Mouse (Mus musculus) lung, postnatal 0 days (tissue): ENCODE measurements around the gene Rnf123. TPM values are rescaled to one million over a fixed set of nuclear protein-coding genes. Genes with fewer than 3 reads are reported as not detected.
A peak's percentile ranks its signal among the peaks of the same experiment; 100 is the strongest.
"Not testable (repeated sequence)": the region's sequence is repeated elsewhere in the genome, so short reads cannot be mapped to it uniquely, and the experiment has no call there.

Experiments
- ATAC-seq: fragments of 200-750 bp; cut with Nextera tagmentation; 2 replicates; pipeline ENCODE4 v1.8.0; 2017; ENCODE audit warnings: moderate library complexity
- DNase-seq: peaks from one replicate; pipeline ENCODE4 v3.0.0-alpha.2; 2016; ENCODE audit warnings: low spot score
- H3K27ac ChIP-seq: fragments of 300-500 bp; sonication (generic); 2 replicates; pipeline ENCODE4 v1.5.1; 2014; ENCODE audit warnings: antibody characterized with exemption, mild to moderate bottlenecking, low read length, mixed read lengths
- H3K27me3 ChIP-seq: fragments of 300-500 bp; sonication (generic); replicated peaks from 2 replicates; pipeline ENCODE4 v1.6.1; 2014; ENCODE audit warnings: low read length, mixed read lengths; ENCODE audit not compliant: insufficient read depth
- H3K36me3 ChIP-seq: fragments of 300-500 bp; sonication (generic); 2 replicates; pipeline ENCODE4 v1.6.1; 2014; ENCODE audit warnings: low read length, mixed read lengths; ENCODE audit not compliant: insufficient read depth
- H3K4me1 ChIP-seq: fragments of 300-500 bp; sonication (generic); 2 replicates; pipeline ENCODE4 v1.6.1; 2014; ENCODE audit warnings: antibody characterized with exemption, low read depth, low read length, mixed read lengths; ENCODE audit not compliant: insufficient read depth
- H3K4me2 ChIP-seq: fragments of 300-500 bp; sonication (generic); replicated peaks from 2 replicates; pipeline ENCODE4 v1.6.1; 2014; ENCODE audit warnings: low read depth, mild to moderate bottlenecking, low read length, moderate library complexity, mixed read lengths
- H3K4me3 ChIP-seq: fragments of 300-500 bp; sonication (generic); 2 replicates; pipeline ENCODE4 v1.5.1; 2014; ENCODE audit warnings: low read depth, low read length
- H3K9ac ChIP-seq: fragments of 300-500 bp; sonication (generic); replicated peaks from 2 replicates; pipeline ENCODE4 v1.6.1; 2014; ENCODE audit warnings: low read depth, mild to moderate bottlenecking
- H3K9me3 ChIP-seq: fragments of 300-500 bp; sonication (generic); 2 replicates; pipeline ENCODE4 v1.6.1; 2016; ENCODE audit warnings: low read length, mixed read lengths
- CTCF ChIP-seq: IDR thresholded peaks from 2 replicates; pipeline ENCODE4 v1.5.1; 2016; ENCODE audit warnings: antibody characterized with exemption, mild to moderate bottlenecking
- EP300 ChIP-seq: IDR thresholded peaks from 2 replicates; pipeline ENCODE4 v1.6.1; 2016; ENCODE audit warnings: antibody characterized with exemption, mild to moderate bottlenecking, control low read depth
- WGBS: fragments of 180-500 bp; shearing (Covaris S2); extraction: QIAGEN DNeasy Blood & Tissue Kit; methylation state at CpG from one replicate; pipeline ENCODE4 v1.1.7; 2014; 5-methylcytosine and 5-hydroxymethylcytosine counted together
- polyA plus RNA-seq: library from polyadenylated mRNA; unstranded; fragments of >200 nt; fragmentation: Nextera tagmentation; extraction: Ambion mirVana; gene quantifications from 2 replicates; pipeline ENCODE4 v1.2.1, GENCODE M21; 2015

Gene Rnf123
- polyA plus RNA-seq, 1 experiment from 2014 or later, result 19.7 TPM

- DNase-seq, result no peak
- Histone ChIP-seq H3K4me2 (no peak overlapping the region), H3K9ac (no peak overlapping the region)
Observed at GRCm38 (mm10) chr9:108020741-108021140, 62.4 kb downstream of the Rnf123 start.

GRCm38 (mm10) chr9:108017127-108017526, 66.0 kb downstream of the Rnf123 start:
- Histone ChIP-seq H3K27me3 (no peaks in the 10 kb centered on the region), H3K9ac (no peak overlapping the region), H3K36me3 (no peaks in the 10 kb centered on the region), H3K27ac (no peak overlapping the region), H3K4me3 (no peak overlapping the region), H3K4me2 (no peak overlapping the region), H3K9me3 (no peaks in the 10 kb centered on the region), H3K4me1 (no peaks in the 10 kb centered on the region)
- ATAC-seq (no peak), DNase-seq (no peak)
- WGBS, result 86% methylated on average over 3 of the region's 3 CpGs
- TF ChIP-seq EP300 (no peak), CTCF (no peak)

More at GRCm38 (mm10) chr9:108020741-108021140, 62.4 kb downstream of the Rnf123 start:
- no peaks in the 10 kb centered on the region for H3K27me3 ChIP-seq
- 91% methylated on average over 1 of the region's 1 CpGs for WGBS
- H3K9me3 ChIP-seq, result no peaks in the 10 kb centered on the region
- no peak overlapping the region for H3K4me3 ChIP-seq
- H3K27ac ChIP-seq, result no peak overlapping the region
- H3K36me3 ChIP-seq, result peaks cover 8% of the 10 kb centered on the region
- H3K4me1 ChIP-seq, result no peaks in the 10 kb centered on the region
- TF ChIP-seq EP300, result no peak
- no peak for TF ChIP-seq CTCF
- no peak for ATAC-seq

- not testable (repeated sequence) for H3K27ac ChIP-seq, H3K9me3 ChIP-seq, H3K36me3 ChIP-seq, H3K9ac ChIP-seq, ATAC-seq, H3K27me3 ChIP-seq, H3K4me2 ChIP-seq, DNase-seq, H3K4me3 ChIP-seq, H3K4me1 ChIP-seq
- TF ChIP-seq CTCF, result peak; percentile 26; the same call in 1 of the 2 replicates
- 100% methylated on average over 2 of the region's 2 CpGs for WGBS
Observed at GRCm38 (mm10) chr9:108013577-108013976, 69.6 kb downstream of the Rnf123 start.

GRCm38 (mm10) chr9:108010385-108010784, 72.8 kb downstream of the Rnf123 start:
- no peak for ATAC-seq
- TF ChIP-seq CTCF, result no peak
- no peak for TF ChIP-seq EP300
- H3K4me1 ChIP-seq, result no peaks in the 10 kb centered on the region; the same call in 1 of the 2 replicates

GRCm38 (mm10) chr9:108008041-108008440, 75.1 kb downstream of the Rnf123 start:
- no peak for TF ChIP-seq EP300
- TF ChIP-seq CTCF, result no peak
- Histone ChIP-seq H3K27ac (no peak overlapping the region), H3K9ac (no peak overlapping the region), H3K27me3 (no peaks in the 10 kb centered on the region), H3K4me3 (no peak overlapping the region), H3K9me3 (no peaks in the 10 kb centered on the region), H3K36me3 (no peaks in the 10 kb centered on the region), H3K4me2 (no peak overlapping the region), H3K4me1 (peaks cover 6% of the 10 kb centered on the region)
- ATAC-seq, result no peak
- WGBS, result 60% methylated on average over 5 of the region's 5 CpGs
- no peak for DNase-seq

More at GRCm38 (mm10) chr9:108010385-108010784, 72.8 kb downstream of the Rnf123 start:
- DNase-seq, result no peak
- Histone ChIP-seq H3K27ac (no peak overlapping the region), H3K9me3 (no peaks in the 10 kb centered on the region), H3K4me3 (no peak overlapping the region), H3K9ac (no peak overlapping the region), H3K36me3 (no peaks in the 10 kb centered on the region), H3K4me2 (no peak overlapping the region), H3K27me3 (no peaks in the 10 kb centered on the region)

- DNase-seq (peak; percentile 37), ATAC-seq (no peak)
- 18% methylated on average over 8 of the region's 8 CpGs for WGBS
Observed at GRCm38 (mm10) chr9:108003531-108003890, 79.6 kb downstream of the Rnf123 start.

More at GRCm38 (mm10) chr9:108003531-108003890, 79.6 kb downstream of the Rnf123 start:
- no peaks in the 10 kb centered on the region for H3K9me3 ChIP-seq
- no peaks in the 10 kb centered on the region for H3K36me3 ChIP-seq
- TF ChIP-seq CTCF, result no peak
- TF ChIP-seq EP300, result no peak
- H3K27ac ChIP-seq, result peak overlapping the region; percentile 97
- H3K4me2 ChIP-seq, result peak overlapping the region; percentile 75
- H3K4me3 ChIP-seq, result peak overlapping the region; percentile 91
- no peaks in the 10 kb centered on the region for H3K27me3 ChIP-seq
- peak overlapping the region; percentile 100 for H3K9ac ChIP-seq
- H3K4me1 ChIP-seq, result peaks cover 9% of the 10 kb centered on the region
